Mouse (Mus musculus) stomach, postnatal 0 days (tissue): ENCODE measurements around the gene Acss1.

Source experiments
- CTCF ChIP-seq: IDR thresholded peaks from 2 replicates; pipeline ENCODE4 v1.5.1; 2016; ENCODE audit warnings: antibody characterized with exemption, low read depth, mild to moderate bottlenecking, moderate library complexity
- EP300 ChIP-seq: optimal IDR thresholded peaks from 2 replicates; pipeline ENCODE3; 2016; ENCODE audit warnings: antibody characterized with exemption

- TF ChIP-seq CTCF (no peak), EP300 (peak; percentile 60)
These were observed 5.0 kb downstream of the Acss1 start for GRCm38 (mm10) chr2:150663255-150663654.
